Mouse (Mus musculus) bone marrow macrophage, adult 2 months (primary cell): ENCODE measurements around the gene Hpse2.

Experiments used
- CTCF ChIP-seq: IDR thresholded peaks from 2 replicates; pipeline ENCODE4 v1.5.1; 2012; ENCODE audit warnings: low read depth, mild to moderate bottlenecking, low read length, moderate library complexity
- POLR2A ChIP-seq: IDR thresholded peaks from 2 replicates; pipeline ENCODE4 v1.6.1; 2012; ENCODE audit warnings: mild to moderate bottlenecking, low read depth, low read length, borderline replicate concordance

DNA sequence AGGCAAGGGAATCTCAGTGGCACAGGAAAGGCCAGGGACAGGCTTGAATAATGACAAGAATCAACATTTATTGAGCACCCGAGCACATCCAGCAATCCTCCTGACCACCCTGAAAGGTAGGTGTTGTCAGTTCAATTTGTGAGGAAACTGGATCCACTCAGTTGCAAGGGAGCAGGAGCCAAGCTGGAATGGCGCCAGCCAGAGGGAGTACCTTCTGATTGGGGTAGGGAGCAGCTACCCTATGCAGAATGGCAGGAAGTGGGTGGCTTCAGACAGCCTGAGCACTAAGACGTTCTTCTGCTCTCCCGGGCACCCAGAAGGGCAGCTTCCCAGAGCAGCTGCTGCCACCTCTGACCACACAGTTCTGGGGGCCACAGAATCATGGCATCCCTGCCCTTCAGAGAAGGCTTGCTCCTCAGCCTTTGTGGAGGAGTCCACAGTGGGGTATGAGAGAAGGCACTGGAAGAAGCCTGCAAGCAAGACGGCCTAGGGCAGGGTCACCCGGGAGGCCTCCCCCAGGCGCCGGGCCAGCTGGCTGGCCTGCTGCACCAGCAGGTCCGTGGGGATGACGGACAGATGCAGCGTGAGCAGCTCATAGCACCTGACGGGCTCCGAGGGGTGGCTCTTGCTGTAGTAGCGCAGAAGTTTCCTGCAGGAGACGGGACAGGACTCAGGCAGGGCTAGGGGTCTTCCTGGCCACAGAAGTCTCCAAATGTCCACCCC, 632.8 kb downstream of the Hpse2 start:
- TF ChIP-seq CTCF (no peak), POLR2A (no peak)
